Mouse (Mus musculus): ENCODE measurements around the gene Mgat2. TPM values are rescaled to one million over a fixed set of nuclear protein-coding genes. Genes with fewer than 3 reads are reported as not detected.

Gene Mgat2
- total RNA-seq, 2 experiments from 2014 or later, result 6.0 to 7.3 TPM

DNA sequence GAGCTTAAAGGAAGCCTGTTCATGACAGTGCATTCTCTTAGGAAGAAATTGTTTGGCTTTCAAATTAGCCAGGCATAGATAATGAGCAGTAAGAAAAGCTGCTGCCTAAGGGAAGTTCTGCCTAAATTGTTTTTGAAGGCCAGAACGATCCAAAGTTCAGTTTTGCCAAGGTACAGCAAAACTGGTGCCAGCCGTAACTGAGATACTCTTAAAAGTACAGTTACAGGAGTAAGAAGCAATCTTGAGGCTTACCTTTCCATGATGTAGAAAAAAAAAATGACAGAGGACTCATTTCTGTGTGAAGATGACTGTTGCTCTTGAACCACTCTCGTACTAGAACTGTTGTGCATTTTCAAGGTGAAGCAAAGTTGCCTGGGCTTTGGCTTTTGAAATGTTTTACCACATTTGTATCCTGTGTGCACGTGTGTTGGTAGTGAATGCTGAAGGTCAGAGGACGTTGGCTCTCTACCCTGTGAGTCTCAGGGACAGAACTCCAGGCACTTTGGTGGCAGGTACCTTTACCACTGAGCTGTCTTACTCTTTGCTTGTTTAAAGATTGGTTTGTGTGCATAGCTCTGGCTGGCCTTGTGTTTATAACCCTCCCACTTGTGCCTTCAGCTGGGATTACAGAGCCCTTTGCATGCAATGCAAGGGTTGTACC is 3.0 kb downstream of the Mgat2 start:
- no peak for DNase-seq
- Histone ChIP-seq H3K27ac (no peak overlapping the region), H3K4me3 (no peak overlapping the region)
- intact Hi-C loops (cut with DNase I), result no loop called here
- no peak for TF ChIP-seq CTCF (IDR thresholded peaks at IDR 0.05)

DNA sequence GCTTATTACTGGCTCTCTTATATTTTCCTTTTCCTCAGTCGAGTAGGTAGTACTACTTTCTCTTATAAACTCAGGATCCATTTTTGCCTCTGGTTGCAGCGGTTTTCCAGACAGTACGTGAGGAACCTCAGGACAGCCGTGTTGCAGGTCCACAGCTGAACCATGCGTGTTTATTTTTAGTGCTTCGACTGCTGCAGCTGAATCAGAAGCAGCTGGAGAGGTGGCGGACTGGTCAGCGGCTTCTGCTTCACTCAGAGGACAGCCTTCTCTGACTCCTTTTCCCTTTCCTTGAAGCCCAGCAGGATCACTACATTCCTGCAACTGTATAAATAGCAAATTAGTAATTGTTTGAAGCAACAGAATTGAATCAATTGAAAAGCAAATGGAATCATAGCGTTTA is 6.1 kb downstream of the Mgat2 start:
- H3K4me3 ChIP-seq, result no peak overlapping the region
- intact Hi-C loops (cut with DNase I), result loop anchor here (10.0 kb wide), 1 partner anchor 385 kb away; no protein-coding TSS in a partner anchor
- TF ChIP-seq CTCF (IDR thresholded peaks at IDR 0.05), result no peak
- DNase-seq, result no peak
- H3K27ac ChIP-seq, result no peak overlapping the region

DNA sequence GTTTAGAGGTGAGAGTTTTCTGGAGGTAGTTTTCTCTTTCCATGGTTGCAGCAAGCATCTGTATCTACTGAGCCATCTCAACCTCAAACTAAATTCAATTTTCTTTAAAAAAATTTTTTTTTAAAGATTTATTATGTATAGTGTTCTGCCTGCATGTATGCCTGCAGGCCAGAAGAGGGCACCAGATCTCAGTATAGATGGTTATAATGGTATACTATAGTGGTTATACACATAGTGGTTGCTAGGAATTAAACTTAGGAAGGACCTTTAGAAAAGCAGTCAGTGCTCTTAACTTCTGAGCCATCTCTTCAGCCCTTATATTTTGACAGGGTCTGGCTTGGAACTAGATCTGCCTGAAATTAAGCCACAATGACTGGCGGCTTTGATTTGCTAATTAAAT is 6.6 kb downstream of the Mgat2 start:
- no peak overlapping the region for H3K27ac ChIP-seq
- H3K4me3 ChIP-seq, result no peak overlapping the region
- intact Hi-C loops (cut with DNase I), result loop anchor here (10.0 kb wide), 1 partner anchor 384 kb away; no protein-coding TSS in a partner anchor

DNA sequence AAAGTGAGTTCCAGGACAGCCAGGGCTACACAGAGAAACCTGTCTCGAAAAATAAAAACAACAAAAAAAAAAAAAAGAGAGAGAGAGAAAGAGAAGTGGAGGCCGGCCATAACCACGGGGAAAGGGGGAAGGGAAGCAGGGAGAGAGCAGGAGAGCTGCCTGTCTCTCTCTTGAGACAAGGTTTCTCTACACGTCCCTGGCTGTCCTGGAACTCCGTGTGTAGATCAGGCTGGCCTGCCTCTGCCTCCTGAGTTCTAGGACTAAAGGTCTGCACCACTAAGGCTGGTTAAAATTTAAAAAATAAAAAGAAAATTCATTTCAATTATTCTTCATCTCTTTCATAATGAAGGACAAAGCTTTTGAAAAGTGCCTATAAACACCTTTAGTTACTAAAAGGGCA is 7.4 kb downstream of the Mgat2 start:
- Histone ChIP-seq H3K4me3 (no peak overlapping the region), H3K27ac (no peak overlapping the region)
- no peak for DNase-seq
- no peak for TF ChIP-seq CTCF (IDR thresholded peaks at IDR 0.05)
- intact Hi-C loops (cut with DNase I), result loop anchor here (10.0 kb wide), 1 partner anchor 383 kb away; no protein-coding TSS in a partner anchor

More for the DNA sequence above, 6.6 kb downstream of the Mgat2 start:
- no peak for DNase-seq
- TF ChIP-seq CTCF (IDR thresholded peaks at IDR 0.05), result peak; percentile 65

DNA sequence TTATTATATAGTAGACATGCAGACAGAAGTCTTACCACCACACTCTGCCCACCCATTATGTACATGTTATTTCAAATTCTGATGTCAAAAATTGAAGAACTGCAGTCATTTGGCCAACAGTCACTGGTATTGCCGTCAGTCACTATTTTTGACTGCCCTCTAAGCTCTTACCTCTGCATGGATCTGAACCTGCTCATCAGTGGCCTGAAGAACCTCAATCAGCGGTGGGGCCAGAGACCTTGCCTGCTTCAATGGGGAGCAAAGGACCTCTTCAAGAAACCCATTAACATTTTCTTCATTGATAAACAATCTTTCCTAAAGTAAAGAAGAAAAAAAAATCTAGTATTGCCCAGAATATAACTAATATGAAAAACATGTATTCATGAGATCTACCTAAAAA is 8.7 kb downstream of the Mgat2 start:
- Histone ChIP-seq H3K4me3 (no peak overlapping the region), H3K27ac (no peak overlapping the region)
- intact Hi-C loops (cut with DNase I), result loop anchor here (10.0 kb wide), 1 partner anchor 382 kb away; no protein-coding TSS in a partner anchor
- no peak for DNase-seq
- no peak for TF ChIP-seq CTCF (IDR thresholded peaks at IDR 0.05)

DNA sequence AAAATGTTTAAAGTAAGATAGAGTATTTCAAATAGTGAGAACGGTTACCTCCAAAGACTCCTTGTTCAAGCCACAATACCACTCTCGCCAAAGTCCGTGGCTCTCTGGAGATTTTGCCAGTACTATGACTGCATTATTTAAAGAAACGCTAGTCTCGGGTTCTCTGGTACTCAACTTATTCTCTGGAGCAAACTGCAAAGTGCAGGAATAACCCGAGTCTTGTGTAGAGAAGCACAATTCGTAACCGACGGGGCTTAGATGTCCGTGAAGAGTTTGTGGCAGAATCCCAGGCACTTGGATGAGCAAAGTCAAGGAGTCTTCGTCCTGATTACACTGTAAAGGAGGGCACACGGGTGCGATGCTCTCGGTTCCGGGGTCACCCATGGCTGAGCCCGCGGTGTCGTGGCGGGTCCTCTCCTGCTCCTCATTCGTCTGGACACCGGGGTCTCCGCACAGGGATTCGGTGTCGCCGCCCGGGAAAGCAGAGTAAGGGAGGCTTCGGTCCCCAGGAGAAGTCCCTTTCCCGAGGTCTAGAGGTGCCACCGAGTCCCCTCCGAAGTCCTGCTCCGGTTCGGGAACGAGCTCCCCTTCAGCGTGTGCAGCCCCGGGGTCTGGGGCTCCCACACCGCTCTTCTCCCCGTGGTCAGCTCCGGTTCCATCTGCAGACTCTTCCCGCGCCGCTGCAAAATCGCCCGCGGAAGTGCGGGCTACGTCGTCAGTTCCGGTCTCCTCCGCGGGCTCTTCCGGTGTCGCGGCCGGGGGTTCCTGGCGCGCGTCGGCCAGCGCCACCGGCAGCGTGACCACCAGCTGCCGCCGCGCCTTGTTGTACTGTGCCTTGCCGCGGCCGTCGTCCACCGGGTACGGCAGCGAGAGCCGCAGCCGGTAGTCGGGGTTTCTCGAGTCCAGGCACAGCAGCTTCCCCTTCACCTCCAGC is 12.8 kb downstream of the Mgat2 start, which contains the start of gene Gm49383:
Gene Gm49383, minus strand, starts transcription at position 661 of the 934 bp plus-strand sequence.
- peak within 1 kb of the TSS; percentile 99 for H3K4me3 ChIP-seq
- H3K27ac ChIP-seq, result peak within 1 kb of the TSS; percentile 98
- no peak for TF ChIP-seq CTCF (IDR thresholded peaks at IDR 0.05)
- DNase-seq, result peak; percentile 80
- intact Hi-C loops (cut with DNase I), result loop anchor here (5.0 to 10.0 kb wide), 2 partner anchors 101 to 378 kb away; partner anchors contain the start of gene Klhdc2

DNA sequence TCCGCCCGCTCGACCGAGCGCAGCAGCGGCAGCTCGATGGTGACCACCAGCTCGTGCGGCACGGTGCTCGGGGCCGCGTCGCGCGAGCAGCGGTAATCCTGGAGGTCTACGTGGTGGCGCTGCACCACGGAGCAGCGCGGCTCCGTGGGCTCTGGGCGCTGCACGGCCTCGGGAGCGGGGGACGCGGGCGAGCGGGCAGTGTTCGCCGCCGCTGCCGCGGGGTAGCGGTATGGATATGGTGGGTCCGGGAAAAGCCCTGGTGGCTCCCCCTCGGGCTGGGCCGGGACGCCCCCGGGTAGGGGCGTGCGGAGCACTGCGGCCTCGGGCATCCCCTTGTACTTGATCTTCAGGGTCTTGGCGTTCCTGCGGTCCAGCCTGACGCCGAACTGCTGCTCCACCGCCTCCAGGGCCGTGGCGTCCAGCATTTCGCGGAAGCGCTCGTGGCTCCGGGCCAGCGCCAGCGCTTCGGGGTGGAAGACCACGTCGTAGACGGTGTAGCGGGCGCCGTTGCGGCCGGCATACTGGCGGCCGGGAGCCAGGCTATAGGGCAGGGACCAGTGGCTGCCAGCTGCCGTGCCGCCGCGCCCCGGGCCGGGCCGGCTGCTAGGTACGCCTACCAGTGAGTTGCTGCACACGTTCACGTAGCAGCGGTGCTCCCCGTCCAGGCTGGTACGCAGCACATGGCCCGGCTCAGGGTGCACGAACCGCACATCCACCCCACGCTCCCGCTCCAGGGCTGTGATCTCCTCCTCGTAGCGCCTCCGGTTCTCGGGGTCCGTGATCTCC is 13.6 kb downstream of the Mgat2 start:
- Histone ChIP-seq H3K4me3 (peak overlapping the region; percentile 99), H3K27ac (peak overlapping the region; percentile 98)
- intact Hi-C loops (cut with DNase I), result loop anchor here (5.0 to 10.0 kb wide), 2 partner anchors 100 to 377 kb away; partner anchors contain the start of gene Klhdc2
- no peak; the same call in 1 of the 2 replicates for TF ChIP-seq CTCF (IDR thresholded peaks at IDR 0.05)
- peak; percentile 76 for DNase-seq

DNA sequence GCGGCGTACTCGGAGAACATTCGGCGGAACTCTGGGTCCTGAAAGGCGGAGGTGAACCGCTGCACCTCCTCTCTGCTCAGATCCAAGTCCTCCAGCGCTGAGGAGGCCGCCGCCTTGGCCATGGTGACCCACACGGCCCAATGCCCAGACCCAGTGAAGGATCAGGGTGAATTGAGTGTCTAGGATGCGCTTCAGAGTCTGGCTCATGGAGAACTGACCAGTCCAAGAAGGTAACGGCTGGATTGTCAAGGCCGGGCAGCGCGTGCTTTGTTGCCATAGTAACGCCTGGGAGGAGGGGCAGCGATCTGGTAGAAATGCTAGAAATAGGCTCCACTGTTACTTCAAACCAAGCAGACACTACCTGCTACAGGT is 14.2 kb downstream of the Mgat2 start, which contains the start of gene Dnaaf2:
Gene Dnaaf2, minus strand, starts transcription at position 266 of the 372 bp plus-strand sequence.
- TF ChIP-seq CTCF (IDR thresholded peaks at IDR 0.05), result no peak
- peak; percentile 58 for DNase-seq
- H3K27ac ChIP-seq, result peak within 1 kb of the TSS; percentile 98
- intact Hi-C loops (cut with DNase I), result loop anchor here (5.0 to 10.0 kb wide), 2 partner anchors 99 to 377 kb away; partner anchors contain the start of gene Klhdc2
- peak within 1 kb of the TSS; percentile 99 for H3K4me3 ChIP-seq

DNA sequence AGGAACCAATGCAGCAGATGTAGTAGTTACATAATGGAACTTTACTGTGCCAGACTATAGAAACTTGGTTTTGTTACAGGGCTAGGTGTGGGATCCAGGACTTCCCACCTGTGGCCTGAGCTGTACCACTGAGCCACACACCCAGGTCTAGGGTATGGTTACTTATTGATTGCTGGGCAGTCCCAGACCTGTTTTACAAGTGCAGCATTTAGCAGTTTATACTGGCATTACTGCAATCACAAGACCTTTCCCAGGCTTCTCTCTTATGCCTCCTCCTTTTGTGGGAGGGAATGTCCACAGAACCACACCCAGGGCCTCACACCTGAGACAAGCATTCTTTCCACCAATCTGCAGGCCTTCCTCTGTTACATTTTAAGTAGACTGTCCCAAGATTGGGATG is 15.0 kb downstream of the Mgat2 start:
- no peak for DNase-seq
- intact Hi-C loops (cut with DNase I), result loop anchor here (5.0 to 10.0 kb wide), 2 partner anchors 98 to 376 kb away; partner anchors contain the start of gene Klhdc2
- TF ChIP-seq CTCF (IDR thresholded peaks at IDR 0.05), result no peak
- Histone ChIP-seq H3K27ac (no peak overlapping the region), H3K4me3 (no peak overlapping the region; the same call in 1 of the 2 replicates)

DNA sequence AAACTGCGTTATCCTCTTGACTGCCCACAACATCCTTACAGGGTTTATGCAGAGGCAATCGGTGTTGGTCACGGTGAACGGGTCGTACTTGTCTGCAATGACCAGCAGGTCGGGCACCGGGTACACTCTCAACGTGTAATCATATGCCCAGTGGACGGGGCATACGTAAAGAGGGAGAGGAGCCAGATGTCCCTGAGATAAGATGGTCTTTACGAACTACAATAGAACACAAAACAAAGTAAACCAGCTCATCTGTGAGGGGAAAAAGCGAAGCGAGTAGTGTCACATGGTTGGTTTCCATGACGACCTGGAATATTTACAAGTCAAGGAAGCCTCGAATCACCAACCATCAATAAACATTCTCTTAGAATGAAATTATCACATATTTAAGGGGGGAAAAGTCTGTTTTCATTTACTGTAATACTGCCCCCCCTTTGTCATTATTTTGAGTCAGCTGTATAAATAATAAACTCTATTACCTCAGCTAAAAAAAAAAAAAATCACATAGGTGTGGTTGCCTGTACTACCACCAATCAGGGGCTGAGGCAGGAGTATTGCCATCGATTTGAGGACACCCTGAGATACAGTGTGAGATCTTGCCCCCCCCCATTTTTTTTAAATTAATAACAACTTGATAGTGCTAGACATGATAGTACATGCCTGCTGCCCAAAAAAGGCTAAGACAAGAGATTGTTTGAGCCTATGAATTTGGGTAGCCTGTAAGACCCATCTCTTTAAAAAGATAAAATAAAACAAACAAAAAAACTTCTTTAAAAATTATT is 20.3 kb downstream of the Mgat2 start, which contains the start of gene Gm49384:
Gene Gm49384, minus strand, starts transcription at position 216 of the 782 bp plus-strand sequence.
- H3K27ac ChIP-seq, result no peak within 1 kb of the TSS
- intact Hi-C loops (cut with DNase I), result no loop called here
- no peak for DNase-seq
- H3K4me3 ChIP-seq, result no peak within 1 kb of the TSS
- TF ChIP-seq CTCF (IDR thresholded peaks at IDR 0.05), result no peak

DNA sequence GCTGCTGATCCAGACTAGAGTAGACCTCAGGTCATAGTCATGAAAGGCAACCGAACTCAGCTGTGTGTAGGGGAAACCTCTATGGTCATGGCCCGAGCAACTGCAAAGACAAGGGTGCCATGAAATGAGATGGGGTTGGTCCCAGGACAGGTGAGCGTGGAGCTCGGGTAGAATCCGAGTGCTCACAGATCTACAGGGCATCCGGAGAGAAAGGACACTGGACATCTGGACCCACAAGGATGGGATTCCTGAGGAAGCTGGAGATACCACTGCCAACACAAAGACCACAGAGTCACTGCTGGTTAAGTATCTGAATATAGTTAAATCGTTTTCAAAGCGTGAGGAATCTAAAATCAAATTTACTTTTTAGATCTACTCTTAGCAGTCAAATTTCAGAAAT is 23.4 kb downstream of the Mgat2 start:
- intact Hi-C loops (cut with DNase I), result no loop called here
- no peak overlapping the region for H3K27ac ChIP-seq
- TF ChIP-seq CTCF (IDR thresholded peaks at IDR 0.05), result no peak
- no peak overlapping the region for H3K4me3 ChIP-seq
- no peak for DNase-seq
